Comparison of ENCODE assay signal across 8 mouse cellular contexts in the genomic region with DNA sequence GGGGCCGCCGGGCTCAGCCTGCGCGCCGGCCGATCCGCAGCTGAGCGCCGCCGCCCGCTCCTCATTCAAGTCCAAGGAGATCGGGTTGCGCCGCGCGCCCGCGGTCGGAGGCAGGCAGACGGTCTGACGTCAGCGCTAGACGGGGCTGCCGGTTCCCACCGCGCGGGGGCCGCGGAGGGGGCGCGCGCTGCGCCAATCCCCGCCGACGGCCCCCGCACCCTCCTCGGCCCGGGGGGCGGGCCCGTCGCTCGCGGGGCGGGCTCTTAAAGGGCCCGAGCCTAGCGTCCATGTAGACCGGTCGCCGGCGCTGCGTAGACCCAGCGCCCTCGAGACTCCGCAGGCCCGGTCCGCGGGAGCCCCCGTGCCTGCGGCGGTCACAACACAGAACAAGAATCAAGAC. TPM values are rescaled to one million over a fixed set of nuclear protein-coding genes. Genes with fewer than 3 reads are reported as not detected.
DNase-seq lines count a peak whose midpoint lies in the region.

Pmepa1 (minus strand) TSS at position 125 of the 400 bp plus-strand sequence.

- H3K4me3 ChIP-seq in megakaryocyte, embryonic 14.5 days (replicated peaks), result peak within 1 kb of the TSS; percentile 90

- no peaks in the 10 kb centered on the region for H3K36me3 ChIP-seq in megakaryocyte, embryonic 14.5 days (replicated peaks; ENCODE audit: low read length)

- H3K4me1 ChIP-seq in megakaryocyte, embryonic 14.5 days, result peaks cover 30% of the 10 kb centered on the region

- peaks cover 97% of the 10 kb centered on the region for H3K27me3 ChIP-seq in megakaryocyte, embryonic 14.5 days (replicated peaks)

- H3K9me3 ChIP-seq in megakaryocyte, embryonic 14.5 days, result 0 out of 2 replicates have a peak, but pooled peaks cover 5% of the 10 kb centered on the region

- peak; percentile 66 for DNase-seq in adipocyte (ENCODE audit: low spot score)
- peak; percentile 96 for DNase-seq in embryo, embryonic 10 days (ENCODE audit: low spot score)
- DNase-seq in gastrocnemius, postnatal 25 days, result peak; percentile 94
- DNase-seq in induced T-regulatory cell, adult 2 months (ENCODE audit: low read depth), result peak; percentile 90
- DNase-seq in left cerebral cortex, adult 9 months (ENCODE audit: low spot score in 2 of 2), result peak; percentile 75 to 89
- DNase-seq in right cerebral cortex, postnatal 10 days (ENCODE audit: low spot score in 2 of 2), result peak; percentile 95 to 96
- peak; percentile 80 for DNase-seq in urinary bladder, postnatal 10 days (ENCODE audit: low spot score)

RNA-seq across cellular contexts. Expression of gene Pmepa1, which starts in this region (rescaled TPM):
- total RNA-seq in gastrocnemius, postnatal 25 days (2021), result 10 to 100 TPM; 18.2 to 19.2 TPM
- 5.3 and 26.8 TPM in 2 replicates for polyA plus RNA-seq in megakaryocyte, embryonic 14.5 days (2012; ENCODE audit: insufficient read depth, low replicate concordance)

Comparison
In these comparisons a context has a peak if more than half of its experiments do, and no peak if none do; other contexts are left out.
1. Peak in every context shown above with its lines: DNase-seq and H3K4me3 ChIP-seq.